Mouse (Mus musculus): ENCODE measurements at regions not wholly inside any gene's neighbourhood (a gene's known extent, or its start where the extent isn't known, plus 50 kb on each side); places are given as distances from the start of the nearest gene placed in this dataset.
A peak's percentile ranks its signal among the peaks of the same experiment; 100 is the strongest.

DNA sequence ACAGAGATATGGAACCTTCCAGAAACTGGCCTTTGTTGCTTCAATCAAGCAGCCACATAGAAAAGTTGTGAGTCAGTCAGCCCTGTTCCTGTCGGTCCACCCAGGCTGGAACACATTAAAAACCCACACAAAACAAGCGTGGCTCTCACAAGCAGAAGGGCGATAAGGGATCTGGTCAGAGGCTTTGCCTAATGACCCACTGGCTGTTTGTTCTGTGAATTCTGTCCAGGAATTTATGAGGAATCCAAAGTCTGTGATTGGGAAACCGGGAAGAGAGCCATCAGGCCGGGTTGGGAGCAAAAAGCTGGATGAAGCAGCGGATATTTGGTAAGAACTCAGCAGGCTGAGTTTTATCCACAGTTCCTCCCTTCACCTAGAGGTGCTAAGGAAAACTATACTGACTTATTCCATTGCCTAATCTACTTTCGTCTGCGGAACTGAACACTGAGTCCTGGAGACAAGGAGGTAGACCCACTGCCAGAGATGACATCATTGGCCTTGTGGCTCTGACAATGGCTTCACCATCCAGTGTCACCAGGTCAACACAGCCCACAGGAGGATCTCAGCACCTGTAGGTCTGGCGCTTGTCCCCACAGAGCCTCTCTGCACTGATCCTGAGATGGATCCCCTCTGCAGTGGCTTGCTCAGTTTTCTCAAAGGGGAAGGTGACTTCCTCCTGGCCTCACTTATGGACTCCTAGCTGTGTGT, 228.5 kb downstream of the Fam43a start:
- no peak for ATAC-seq (ENCODE audit: insufficient number of reproducible peaks, low FRiP score)
- H3K27ac ChIP-seq (ENCODE audit: poor library complexity, severe bottlenecking): peak overlapping the region; percentile 74; the same call in 1 of the 2 replicates
- WGBS: 56% methylated on average over 9 of the region's 9 CpGs

DNA sequence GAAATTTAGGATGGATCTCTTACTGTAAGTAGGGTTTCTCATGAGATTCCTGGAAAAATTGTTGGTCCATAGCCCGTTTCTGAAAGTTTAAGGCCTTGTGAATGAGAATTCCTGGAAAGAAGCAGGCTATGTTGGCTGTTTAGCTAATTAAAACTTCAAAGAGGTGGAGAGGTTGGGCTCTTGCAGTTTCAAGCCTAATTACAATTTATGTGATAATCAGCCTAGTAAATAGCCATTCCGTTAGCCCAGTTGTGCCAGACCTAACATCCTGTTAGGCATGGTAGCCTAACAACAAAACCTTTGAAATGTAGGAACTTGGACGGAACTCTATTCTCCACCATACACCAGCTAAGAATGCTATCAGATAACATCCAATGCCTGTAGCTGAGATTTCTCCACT, 235.0 kb downstream of the Fam43a start:
- Histone ChIP-seq H3K4me1 (replicated peaks) (peaks cover 21% of the 10 kb centered on the region; the same call in 1 of the 2 replicates), H3K27me3 (replicated peaks) (no peaks in the 10 kb centered on the region), H3K4me3 (no peak overlapping the region), H3K27ac (ENCODE audit: poor library complexity, severe bottlenecking) (no peak overlapping the region), H3K9ac (no peak overlapping the region), H3K9me3 (replicated peaks) (peaks cover 8% of the 10 kb centered on the region), H3K36me3 (no peaks in the 10 kb centered on the region), H3K4me2 (no peak overlapping the region)
- ATAC-seq (ENCODE audit: insufficient number of reproducible peaks, low FRiP score): no peak
- 54% methylated on average over 3 of the region's 3 CpGs for WGBS

More for the DNA sequence above, 228.5 kb downstream of the Fam43a start:
- no peak overlapping the region for H3K4me3 ChIP-seq
- H3K9ac ChIP-seq: no peak overlapping the region
- peaks cover 5% of the 10 kb centered on the region for H3K9me3 ChIP-seq (replicated peaks)
- peaks cover 29% of the 10 kb centered on the region for H3K4me1 ChIP-seq (replicated peaks)
- H3K27me3 ChIP-seq (replicated peaks): no peaks in the 10 kb centered on the region
- H3K4me2 ChIP-seq: no peak overlapping the region
- no peaks in the 10 kb centered on the region for H3K36me3 ChIP-seq

- Histone ChIP-seq H3K4me1 (replicated peaks) (peaks cover 13% of the 10 kb centered on the region; the same call in 1 of the 2 replicates), H3K4me3 (no peak overlapping the region), H3K36me3 (no peaks in the 10 kb centered on the region), H3K9me3 (replicated peaks) (peaks cover 17% of the 10 kb centered on the region), H3K27me3 (replicated peaks) (no peaks in the 10 kb centered on the region), H3K27ac (ENCODE audit: poor library complexity, severe bottlenecking) (no peak overlapping the region), H3K9ac (no peak overlapping the region), H3K4me2 (no peak overlapping the region)
- 58% methylated on average over 2 of the region's 2 CpGs for WGBS
- ATAC-seq (ENCODE audit: insufficient number of reproducible peaks, low FRiP score): no peak
Observed at GRCm38 (mm10) chr16:30835678-30836077, 236.2 kb downstream of the Fam43a start.

- H3K4me3 ChIP-seq: no peak overlapping the region
- H3K4me2 ChIP-seq: no peak overlapping the region
- WGBS: 75% methylated on average over 2 of the region's 2 CpGs
- no peak for ATAC-seq (ENCODE audit: insufficient number of reproducible peaks, low FRiP score)
- H3K36me3 ChIP-seq: no peaks in the 10 kb centered on the region
- H3K27me3 ChIP-seq (replicated peaks): no peaks in the 10 kb centered on the region
- no peak overlapping the region for H3K27ac ChIP-seq (ENCODE audit: poor library complexity, severe bottlenecking)
- no peaks in the 10 kb centered on the region for H3K4me1 ChIP-seq (replicated peaks)
- H3K9ac ChIP-seq: no peak overlapping the region
- peaks cover 26% of the 10 kb centered on the region for H3K9me3 ChIP-seq (replicated peaks)
Observed at GRCm38 (mm10) chr16:30842831-30843230, 238.4 kb downstream of the Xxylt1 start.

GRCm38 (mm10) chr16:30852595-30852994, 228.6 kb downstream of the Xxylt1 start:
- Histone ChIP-seq H3K4me3 (no peak overlapping the region), H3K9me3 (replicated peaks) (0 out of 2 replicates have a peak, but pooled peaks cover 3% of the 10 kb centered on the region), H3K4me1 (replicated peaks) (no peaks in the 10 kb centered on the region), H3K4me2 (no peak overlapping the region), H3K27me3 (replicated peaks) (no peaks in the 10 kb centered on the region), H3K9ac (no peak overlapping the region), H3K36me3 (no peaks in the 10 kb centered on the region), H3K27ac (ENCODE audit: poor library complexity, severe bottlenecking) (no peak overlapping the region)
- no peak for ATAC-seq (ENCODE audit: insufficient number of reproducible peaks, low FRiP score)
- WGBS: 72% methylated on average over 1 of the region's 1 CpGs

- 77% methylated on average over 4 of the region's 4 CpGs for WGBS
Observed at GRCm38 (mm10) chr16:30854716-30855115, 226.5 kb downstream of the Xxylt1 start.

GRCm38 (mm10) chr16:30857656-30858055, 223.6 kb downstream of the Xxylt1 start:
- H3K27me3 ChIP-seq (replicated peaks): no peaks in the 10 kb centered on the region
- ATAC-seq (ENCODE audit: insufficient number of reproducible peaks, low FRiP score): no peak
- WGBS: 77% methylated on average over 2 of the region's 2 CpGs

More at GRCm38 (mm10) chr16:30854716-30855115, 226.5 kb downstream of the Xxylt1 start:
- Histone ChIP-seq H3K4me2 (no peak overlapping the region), H3K27ac (ENCODE audit: poor library complexity, severe bottlenecking) (no peak overlapping the region), H3K9me3 (replicated peaks) (no peaks in the 10 kb centered on the region), H3K36me3 (no peaks in the 10 kb centered on the region), H3K4me1 (replicated peaks) (peaks cover 4% of the 10 kb centered on the region), H3K27me3 (replicated peaks) (no peaks in the 10 kb centered on the region), H3K9ac (no peak overlapping the region), H3K4me3 (no peak overlapping the region)
- ATAC-seq (ENCODE audit: insufficient number of reproducible peaks, low FRiP score): no peak

DNA sequence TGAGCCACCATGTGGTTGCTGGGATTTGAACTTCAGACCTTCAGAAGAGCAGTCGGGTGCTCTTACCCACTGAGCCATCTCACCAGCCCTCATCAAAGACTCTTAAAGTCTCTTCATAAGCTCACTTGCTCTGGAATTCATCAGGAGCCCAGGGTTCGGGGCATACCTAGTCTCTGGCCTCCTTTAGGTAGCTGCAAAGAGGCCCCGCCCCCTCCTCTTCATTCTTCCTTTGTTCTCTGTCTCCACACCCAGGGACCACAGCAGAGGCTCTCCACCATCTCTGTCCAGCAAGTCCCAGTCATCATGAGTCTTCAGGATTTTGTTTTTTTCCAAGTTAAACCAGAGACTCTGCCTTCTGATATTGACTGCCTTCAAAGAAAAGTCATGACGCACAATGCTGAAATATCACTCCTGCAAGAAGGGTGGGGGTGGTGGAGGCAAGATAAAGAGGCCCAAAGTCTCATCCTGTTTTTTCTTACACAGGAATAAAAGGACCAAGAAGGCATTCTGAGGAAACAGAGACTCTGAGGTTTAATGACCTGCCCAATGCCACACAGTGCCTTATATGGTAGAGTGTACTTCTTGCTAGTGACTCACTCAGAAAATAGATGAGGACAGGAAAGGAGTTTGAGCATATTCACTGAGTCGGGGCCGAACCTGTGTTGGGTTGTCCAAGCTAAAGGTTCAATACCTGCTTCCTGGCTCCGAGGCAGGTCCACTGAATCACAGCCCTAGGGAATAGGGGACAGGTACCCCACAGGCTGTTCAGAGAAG, 211.9 kb downstream of the Xxylt1 start:
- Histone ChIP-seq H3K36me3 (no peaks in the 10 kb centered on the region), H3K4me2 (no peak overlapping the region), H3K4me3 (no peak overlapping the region), H3K27me3 (replicated peaks) (no peaks in the 10 kb centered on the region), H3K4me1 (replicated peaks) (peaks cover 30% of the 10 kb centered on the region), H3K27ac (ENCODE audit: poor library complexity, severe bottlenecking) (0 out of 2 replicates have a peak overlapping the region, but pooled peaks have one; percentile 7), H3K9me3 (replicated peaks) (peaks cover 7% of the 10 kb centered on the region; the same call in 1 of the 2 replicates), H3K9ac (no peak overlapping the region)
- WGBS: 81% methylated on average over 7 of the region's 7 CpGs
- ATAC-seq (ENCODE audit: insufficient number of reproducible peaks, low FRiP score): no peak; the same call in 1 of the 2 replicates

More at GRCm38 (mm10) chr16:30857656-30858055, 223.6 kb downstream of the Xxylt1 start:
- Histone ChIP-seq H3K36me3 (no peaks in the 10 kb centered on the region), H3K4me2 (no peak overlapping the region), H3K9me3 (replicated peaks) (no peaks in the 10 kb centered on the region), H3K4me1 (replicated peaks) (peaks cover 11% of the 10 kb centered on the region), H3K9ac (no peak overlapping the region), H3K4me3 (no peak overlapping the region), H3K27ac (ENCODE audit: poor library complexity, severe bottlenecking) (no peak overlapping the region)

DNA sequence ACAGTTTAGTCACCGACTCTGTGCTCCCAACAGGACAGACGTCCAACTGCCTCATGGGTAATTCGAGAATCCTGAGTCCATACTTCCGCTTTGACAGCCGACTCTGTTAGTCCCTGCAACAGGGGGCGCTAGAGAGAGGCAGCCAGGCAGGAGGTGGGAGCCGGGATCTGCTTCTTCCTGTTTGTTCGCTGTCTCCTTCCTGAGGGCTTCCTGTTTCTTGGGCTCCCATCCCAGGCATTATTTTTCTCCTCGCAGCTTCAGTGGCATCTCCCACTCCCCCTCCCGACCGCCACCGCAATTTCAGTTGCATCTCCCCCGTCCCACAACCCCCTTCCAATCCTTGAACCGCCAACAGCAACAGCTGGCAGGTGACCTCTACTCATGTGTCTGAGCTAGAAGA, 211.1 kb downstream of the Xxylt1 start:
- Histone ChIP-seq H3K4me1 (replicated peaks) (peaks cover 33% of the 10 kb centered on the region), H3K27me3 (replicated peaks) (no peaks in the 10 kb centered on the region), H3K36me3 (no peaks in the 10 kb centered on the region), H3K4me3 (no peak overlapping the region), H3K9ac (no peak overlapping the region), H3K4me2 (no peak overlapping the region), H3K27ac (ENCODE audit: poor library complexity, severe bottlenecking) (0 out of 2 replicates have a peak overlapping the region, but pooled peaks have one; percentile 4), H3K9me3 (replicated peaks) (peaks cover 7% of the 10 kb centered on the region; the same call in 1 of the 2 replicates)
- ATAC-seq (ENCODE audit: insufficient number of reproducible peaks, low FRiP score): 0 out of 2 replicates have a peak, but pooled peaks have one; percentile 9
- 60% methylated on average over 14 of the region's 14 CpGs for WGBS

GRCm38 (mm10) chr16:30870676-30871075, 210.6 kb downstream of the Xxylt1 start:
- no peaks in the 10 kb centered on the region for H3K36me3 ChIP-seq
- no peak for ATAC-seq (ENCODE audit: insufficient number of reproducible peaks, low FRiP score)
- H3K4me2 ChIP-seq: no peak overlapping the region
- 0 out of 2 replicates have a peak overlapping the region, but pooled peaks have one; percentile 4 for H3K27ac ChIP-seq (ENCODE audit: poor library complexity, severe bottlenecking)
- no peaks in the 10 kb centered on the region for H3K27me3 ChIP-seq (replicated peaks)
- peaks cover 7% of the 10 kb centered on the region; the same call in 1 of the 2 replicates for H3K9me3 ChIP-seq (replicated peaks)
- peaks cover 35% of the 10 kb centered on the region for H3K4me1 ChIP-seq (replicated peaks)
- WGBS: 22% methylated on average over 2 of the region's 2 CpGs
- H3K4me3 ChIP-seq: no peak overlapping the region
- H3K9ac ChIP-seq: no peak overlapping the region

GRCm38 (mm10) chr16:30872147-30872546, 209.1 kb downstream of the Xxylt1 start:
- Histone ChIP-seq H3K4me1 (replicated peaks) (peaks cover 35% of the 10 kb centered on the region), H3K27ac (ENCODE audit: poor library complexity, severe bottlenecking) (no peak overlapping the region), H3K4me2 (no peak overlapping the region), H3K9me3 (replicated peaks) (peaks cover 7% of the 10 kb centered on the region; the same call in 1 of the 2 replicates), H3K4me3 (no peak overlapping the region), H3K27me3 (replicated peaks) (no peaks in the 10 kb centered on the region), H3K9ac (no peak overlapping the region), H3K36me3 (no peaks in the 10 kb centered on the region)
- no peak for ATAC-seq (ENCODE audit: insufficient number of reproducible peaks, low FRiP score)
- WGBS: 70% methylated on average over 5 of the region's 5 CpGs

Measured in heart, embryonic 12.5 days (tissue).